Mouse (Mus musculus): Measurements from ENCODE around the gene Camta1. TPM values are rescaled to one million over a fixed set of nuclear protein-coding genes. Genes with fewer than 3 reads are reported as not detected.

Camta1 gene
- polyA plus RNA-seq, 1 experiment from 2014 or later = 118 TPM

DNA sequence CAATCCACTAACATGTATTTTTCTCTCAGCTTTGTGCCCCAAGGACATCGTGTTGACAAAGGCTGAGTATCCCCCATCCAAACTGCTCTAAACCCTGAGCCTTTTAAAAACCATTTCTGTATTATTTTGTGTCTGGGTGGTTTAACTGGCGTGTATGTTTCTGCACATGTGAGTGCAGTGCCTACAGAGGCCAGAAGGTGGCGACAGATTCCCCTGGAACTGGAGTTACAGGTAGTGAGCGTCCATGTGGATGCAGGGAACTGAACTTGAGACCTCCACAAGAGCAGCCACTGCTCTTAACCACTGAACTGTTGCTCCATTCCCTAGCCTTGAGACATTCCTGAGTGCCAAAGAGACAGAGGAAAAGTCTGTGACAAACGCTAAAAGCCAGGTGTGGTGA, 621.2 kb downstream of the Camta1 start:
- H3K4me2 ChIP-seq = no peak overlapping the region
- H3K9me3 ChIP-seq = no peaks in the 10 kb centered on the region
- H3K36me3 ChIP-seq = no peaks in the 10 kb centered on the region
- ATAC-seq (ENCODE audit: extremely low read depth, insufficient number of reproducible peaks, low FRiP score, low TSS enrichment) = no peak
- 71% methylated on average over 5 of the region's 5 CpGs for WGBS
- H3K27me3 ChIP-seq (replicated peaks) = peaks cover 32% of the 10 kb centered on the region
- H3K4me1 ChIP-seq = peaks cover 8% of the 10 kb centered on the region; the same call in 1 of the 2 replicates
- no peak overlapping the region for H3K4me3 ChIP-seq
- no peak overlapping the region for H3K27ac ChIP-seq (replicated peaks)
- no peak overlapping the region for H3K9ac ChIP-seq

GRCm38 (mm10) chr4:151238970-151239684, 622.5 kb downstream of the Camta1 start:
- H3K9ac ChIP-seq = no peak overlapping the region
- H3K4me1 ChIP-seq = no peaks in the 10 kb centered on the region
- H3K9me3 ChIP-seq = no peaks in the 10 kb centered on the region
- H3K4me2 ChIP-seq = no peak overlapping the region
- H3K27me3 ChIP-seq (replicated peaks) = peaks cover 24% of the 10 kb centered on the region
- WGBS = 77% methylated on average over 19 of the region's 19 CpGs
- no peaks in the 10 kb centered on the region for H3K36me3 ChIP-seq
- ATAC-seq (ENCODE audit: extremely low read depth, insufficient number of reproducible peaks, low FRiP score, low TSS enrichment) = no peak
- no peak overlapping the region for H3K27ac ChIP-seq (replicated peaks)
- H3K4me3 ChIP-seq = no peak overlapping the region

- Histone ChIP-seq H3K9ac (no peak overlapping the region), H3K4me2 (no peak overlapping the region), H3K27me3 (replicated peaks) (peaks cover 8% of the 10 kb centered on the region; the same call in 1 of the 2 replicates), H3K4me3 (no peak overlapping the region), H3K27ac (replicated peaks) (no peak overlapping the region), H3K36me3 (no peaks in the 10 kb centered on the region), H3K4me1 (no peaks in the 10 kb centered on the region), H3K9me3 (no peaks in the 10 kb centered on the region)
- no peak for ATAC-seq (ENCODE audit: extremely low read depth, insufficient number of reproducible peaks, low FRiP score, low TSS enrichment)
- 73% methylated on average over 3 of the region's 3 CpGs for WGBS
These were observed 624.2 kb downstream of the Camta1 start for GRCm38 (mm10) chr4:151237501-151237900.

GRCm38 (mm10) chr4:151234981-151235380, 626.7 kb downstream of the Camta1 start:
- H3K36me3 ChIP-seq = no peaks in the 10 kb centered on the region
- no peaks in the 10 kb centered on the region for H3K4me1 ChIP-seq
- no peak overlapping the region for H3K27ac ChIP-seq (replicated peaks)
- WGBS = 58% methylated on average over 4 of the region's 4 CpGs
- H3K9ac ChIP-seq = no peak overlapping the region
- H3K9me3 ChIP-seq = no peaks in the 10 kb centered on the region
- no peak overlapping the region for H3K4me2 ChIP-seq
- H3K4me3 ChIP-seq = no peak overlapping the region
- no peaks in the 10 kb centered on the region for H3K27me3 ChIP-seq (replicated peaks)
- no peak for ATAC-seq (ENCODE audit: extremely low read depth, insufficient number of reproducible peaks, low FRiP score, low TSS enrichment)

DNA sequence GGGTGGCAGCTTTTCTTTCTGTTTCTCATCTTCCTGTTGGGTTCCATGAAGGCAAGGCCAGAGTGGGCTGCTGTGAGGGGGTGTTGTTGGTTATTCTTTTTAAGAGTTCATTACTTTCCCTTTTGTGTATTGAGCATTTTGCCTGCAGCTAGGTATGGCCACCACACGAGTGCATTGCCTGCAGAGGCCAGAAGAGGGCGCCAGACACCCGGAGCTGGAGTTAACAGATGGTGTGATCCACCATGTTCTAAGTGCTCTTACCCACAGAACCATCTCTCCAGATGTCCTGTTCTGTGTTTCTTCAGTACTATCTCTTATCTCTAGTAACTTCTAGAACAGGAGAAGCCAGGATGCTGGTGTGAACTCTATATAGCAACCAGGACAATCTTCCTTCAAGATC, 629.6 kb downstream of the Camta1 start:
- WGBS = 62% methylated on average over 3 of the region's 3 CpGs
- H3K4me1 ChIP-seq = no peaks in the 10 kb centered on the region
- H3K4me3 ChIP-seq = no peak overlapping the region
- H3K4me2 ChIP-seq = no peak overlapping the region
- H3K27ac ChIP-seq (replicated peaks) = no peak overlapping the region
- H3K9me3 ChIP-seq = no peaks in the 10 kb centered on the region
- H3K36me3 ChIP-seq = no peaks in the 10 kb centered on the region
- no peak overlapping the region for H3K9ac ChIP-seq
- no peak for ATAC-seq (ENCODE audit: extremely low read depth, insufficient number of reproducible peaks, low FRiP score, low TSS enrichment)
- no peaks in the 10 kb centered on the region for H3K27me3 ChIP-seq (replicated peaks)

DNA sequence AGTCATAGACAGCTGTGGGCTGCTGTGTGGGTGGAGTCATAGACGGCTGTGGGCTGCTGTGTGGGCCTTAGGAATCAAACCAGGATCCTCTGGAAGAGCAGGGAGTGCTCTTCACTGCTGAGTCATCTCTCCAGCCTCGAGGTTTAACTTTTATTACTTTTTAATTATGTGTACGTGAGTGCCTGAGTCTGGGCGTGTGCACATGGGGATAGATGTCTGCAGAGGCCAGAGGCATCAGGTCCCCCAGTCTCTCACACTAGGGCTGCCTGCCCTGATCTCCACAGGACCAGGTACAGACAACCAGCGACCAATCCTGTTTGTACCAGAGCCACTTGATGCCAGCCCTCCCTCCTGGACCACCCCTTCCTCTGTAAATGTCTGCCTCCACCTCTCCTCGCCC, 632.6 kb downstream of the Camta1 start:
- 61% methylated on average over 6 of the region's 6 CpGs for WGBS
- Histone ChIP-seq H3K9me3 (no peaks in the 10 kb centered on the region), H3K27me3 (replicated peaks) (peaks cover 2% of the 10 kb centered on the region; the same call in 1 of the 2 replicates), H3K4me2 (no peak overlapping the region), H3K4me1 (0 out of 2 replicates have a peak, but pooled peaks cover 3% of the 10 kb centered on the region), H3K4me3 (no peak overlapping the region), H3K36me3 (no peaks in the 10 kb centered on the region), H3K27ac (replicated peaks) (no peak overlapping the region), H3K9ac (no peak overlapping the region)
- ATAC-seq (ENCODE audit: extremely low read depth, insufficient number of reproducible peaks, low FRiP score, low TSS enrichment) = no peak

GRCm38 (mm10) chr4:151226496-151226895, 635.2 kb downstream of the Camta1 start:
- H3K4me3 ChIP-seq = no peak overlapping the region
- H3K9ac ChIP-seq = no peak overlapping the region
- no peak for ATAC-seq (ENCODE audit: extremely low read depth, insufficient number of reproducible peaks, low FRiP score, low TSS enrichment)
- H3K4me1 ChIP-seq = 0 out of 2 replicates have a peak, but pooled peaks cover 3% of the 10 kb centered on the region
- no peak overlapping the region for H3K27ac ChIP-seq (replicated peaks)
- no peak overlapping the region for H3K4me2 ChIP-seq
- no peaks in the 10 kb centered on the region for H3K9me3 ChIP-seq
- no peaks in the 10 kb centered on the region for H3K36me3 ChIP-seq
- H3K27me3 ChIP-seq (replicated peaks) = peaks cover 10% of the 10 kb centered on the region
- WGBS = 54% methylated on average over 9 of the region's 9 CpGs

- Histone ChIP-seq H3K4me1 (0 out of 2 replicates have a peak, but pooled peaks cover 3% of the 10 kb centered on the region), H3K27ac (replicated peaks) (no peak overlapping the region), H3K36me3 (no peaks in the 10 kb centered on the region), H3K4me3 (no peak overlapping the region), H3K27me3 (replicated peaks) (peaks cover 10% of the 10 kb centered on the region), H3K4me2 (no peak overlapping the region), H3K9me3 (no peaks in the 10 kb centered on the region), H3K9ac (no peak overlapping the region)
- 59% methylated on average over 12 of the region's 12 CpGs for WGBS
- no peak for ATAC-seq (ENCODE audit: extremely low read depth, insufficient number of reproducible peaks, low FRiP score, low TSS enrichment)
These were observed 637.7 kb downstream of the Camta1 start for GRCm38 (mm10) chr4:151224017-151224416.

- ATAC-seq (ENCODE audit: extremely low read depth, insufficient number of reproducible peaks, low FRiP score, low TSS enrichment) = no peak
- H3K27me3 ChIP-seq (replicated peaks) = peaks cover 10% of the 10 kb centered on the region
- H3K4me1 ChIP-seq = 0 out of 2 replicates have a peak, but pooled peaks cover 3% of the 10 kb centered on the region
- no peak overlapping the region for H3K4me3 ChIP-seq
- H3K27ac ChIP-seq (replicated peaks) = no peak overlapping the region
- H3K9ac ChIP-seq = no peak overlapping the region
- no peaks in the 10 kb centered on the region for H3K36me3 ChIP-seq
- no peaks in the 10 kb centered on the region for H3K9me3 ChIP-seq
- WGBS = 55% methylated on average over 13 of the region's 13 CpGs
- no peak overlapping the region for H3K4me2 ChIP-seq
These were observed 638.2 kb downstream of the Camta1 start for GRCm38 (mm10) chr4:151223263-151223996.

DNA sequence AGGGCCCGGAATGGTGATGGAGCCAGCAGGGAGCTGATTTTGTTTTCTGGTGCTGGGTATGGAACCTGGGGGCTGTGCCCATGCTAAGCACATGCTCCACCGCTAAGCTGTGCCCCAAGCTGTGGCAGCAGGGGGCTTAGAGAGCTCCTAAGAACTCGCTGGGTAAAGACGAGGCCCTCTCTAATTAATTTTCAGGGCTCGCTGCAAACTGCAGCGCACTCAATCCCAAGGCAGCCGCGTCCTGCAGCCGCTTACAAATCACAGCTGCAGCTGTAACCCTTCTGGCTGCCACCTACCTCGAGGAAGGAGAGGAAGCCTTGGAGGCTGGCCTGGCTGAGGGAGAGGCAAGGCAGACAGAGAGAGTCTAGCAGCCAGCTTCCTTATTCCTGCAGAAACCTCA, 639.0 kb downstream of the Camta1 start:
- ATAC-seq (ENCODE audit: extremely low read depth, insufficient number of reproducible peaks, low FRiP score, low TSS enrichment) = no peak

DNA sequence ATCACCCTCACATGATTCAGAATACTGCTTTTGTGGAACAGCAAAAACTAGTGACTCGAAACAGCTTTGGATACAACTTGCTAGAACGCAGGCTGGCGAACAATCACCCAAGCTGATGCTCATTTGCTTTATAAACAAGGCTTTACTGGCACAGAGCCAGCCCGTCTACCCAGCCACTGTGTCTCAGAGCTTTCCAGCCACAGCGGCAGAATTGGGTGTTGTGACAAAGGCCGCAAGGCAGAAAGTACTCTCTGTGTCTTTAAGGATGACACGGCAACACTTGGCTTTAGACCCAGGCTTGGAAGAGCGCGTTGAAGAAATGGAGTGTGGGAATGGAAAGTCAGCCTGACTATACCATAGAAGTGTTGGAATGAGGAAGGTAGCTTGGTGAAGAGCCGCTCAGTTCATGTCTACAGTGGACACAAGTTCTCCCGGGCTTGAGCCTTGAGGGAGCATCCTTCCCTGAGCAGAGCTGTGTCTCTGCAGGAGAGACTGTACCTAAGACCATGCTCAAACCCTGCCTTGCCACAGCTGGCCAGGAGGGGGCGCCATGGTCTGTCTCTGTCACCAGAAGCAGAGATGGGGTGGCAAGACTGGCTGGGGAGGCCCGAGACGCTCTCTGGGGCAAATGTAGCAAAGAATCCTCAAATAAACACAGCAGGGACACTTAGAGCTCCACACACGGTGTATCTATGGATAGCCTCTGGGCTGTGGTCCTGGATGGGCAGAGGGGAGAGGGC, 645.0 kb downstream of the Camta1 start:
- Histone ChIP-seq H3K4me3 (no peak overlapping the region), H3K9ac (no peak overlapping the region), H3K4me2 (no peak overlapping the region), H3K27ac (replicated peaks) (no peak overlapping the region), H3K36me3 (no peaks in the 10 kb centered on the region), H3K9me3 (no peaks in the 10 kb centered on the region), H3K4me1 (peaks cover 9% of the 10 kb centered on the region), H3K27me3 (replicated peaks) (no peaks in the 10 kb centered on the region)
- WGBS = 66% methylated on average over 15 of the region's 15 CpGs
- no peak for ATAC-seq (ENCODE audit: extremely low read depth, insufficient number of reproducible peaks, low FRiP score, low TSS enrichment)

More for the DNA sequence above, 639.0 kb downstream of the Camta1 start:
- H3K9ac ChIP-seq = no peak overlapping the region
- 39% methylated on average over 10 of the region's 10 CpGs for WGBS
- peaks cover 10% of the 10 kb centered on the region for H3K27me3 ChIP-seq (replicated peaks)
- no peak overlapping the region for H3K4me3 ChIP-seq
- H3K4me2 ChIP-seq = no peak overlapping the region
- H3K36me3 ChIP-seq = no peaks in the 10 kb centered on the region
- no peaks in the 10 kb centered on the region for H3K9me3 ChIP-seq
- 0 out of 2 replicates have a peak, but pooled peaks cover 3% of the 10 kb centered on the region for H3K4me1 ChIP-seq
- no peak overlapping the region for H3K27ac ChIP-seq (replicated peaks)
